Mouse (Mus musculus): ENCODE measurements at regions not wholly inside any gene's neighbourhood (a gene's known extent, or its start where the extent isn't known, plus 50 kb on each side); places are given as distances from the start of the nearest gene placed in this dataset.

GRCm38 (mm10) chr1:107917037-107917436 lies 327.2 kb downstream of the Serpinb8 start:
- Histone ChIP-seq H3K9ac (no peak overlapping the region), H3K9me3 (no peaks in the 10 kb centered on the region), H3K27me3 (replicated peaks) (no peaks in the 10 kb centered on the region), H3K27ac (no peak overlapping the region), H3K4me1 (no peaks in the 10 kb centered on the region), H3K4me2 (no peak overlapping the region), H3K4me3 (replicated peaks) (no peak overlapping the region), H3K36me3 (no peaks in the 10 kb centered on the region)
- WGBS = 48% methylated on average over 5 of the region's 5 CpGs
- no peak for ATAC-seq (ENCODE audit: insufficient read depth, low FRiP score, low read depth)

GRCm38 (mm10) chr1:107941601-107942270 lies 351.9 kb downstream of the Serpinb8 start:
- Histone ChIP-seq H3K36me3 (no peaks in the 10 kb centered on the region), H3K4me1 (no peaks in the 10 kb centered on the region), H3K27ac (no peak overlapping the region), H3K4me3 (replicated peaks) (no peak overlapping the region), H3K9ac (no peak overlapping the region), H3K27me3 (replicated peaks) (no peaks in the 10 kb centered on the region), H3K9me3 (no peaks in the 10 kb centered on the region), H3K4me2 (no peak overlapping the region)
- peak; percentile 56; the same call in 1 of the 2 replicates for ATAC-seq (ENCODE audit: insufficient read depth, low FRiP score, low read depth)
- 51% methylated on average over 5 of the region's 5 CpGs for WGBS

GRCm38 (mm10) chr1:107946204-107946939 lies 356.6 kb downstream of the Serpinb8 start:
- H3K4me1 ChIP-seq = no peaks in the 10 kb centered on the region
- WGBS = 88% methylated on average over 1 of the region's 1 CpGs
- H3K36me3 ChIP-seq = no peaks in the 10 kb centered on the region
- ATAC-seq (ENCODE audit: insufficient read depth, low FRiP score, low read depth) = no peak
- no peak overlapping the region for H3K4me2 ChIP-seq
- H3K9me3 ChIP-seq = no peaks in the 10 kb centered on the region
- H3K4me3 ChIP-seq (replicated peaks) = no peak overlapping the region
- H3K27ac ChIP-seq = no peak overlapping the region
- no peak overlapping the region for H3K9ac ChIP-seq
- H3K27me3 ChIP-seq (replicated peaks) = no peaks in the 10 kb centered on the region

GRCm38 (mm10) chr1:107950396-107950795 lies 360.6 kb downstream of the Serpinb8 start:
- Histone ChIP-seq H3K4me3 (replicated peaks) (no peak overlapping the region), H3K4me2 (no peak overlapping the region), H3K4me1 (no peaks in the 10 kb centered on the region), H3K9me3 (no peaks in the 10 kb centered on the region), H3K36me3 (no peaks in the 10 kb centered on the region), H3K27ac (no peak overlapping the region), H3K9ac (no peak overlapping the region), H3K27me3 (replicated peaks) (no peaks in the 10 kb centered on the region)
- WGBS = 27% methylated on average over 2 of the region's 2 CpGs
- ATAC-seq (ENCODE audit: insufficient read depth, low FRiP score, low read depth) = no peak

- no peaks in the 10 kb centered on the region for H3K27me3 ChIP-seq (replicated peaks)
- no peak overlapping the region for H3K27ac ChIP-seq
- H3K9me3 ChIP-seq = no peaks in the 10 kb centered on the region
- H3K4me1 ChIP-seq = no peaks in the 10 kb centered on the region
- no peak overlapping the region for H3K4me2 ChIP-seq
- H3K36me3 ChIP-seq = no peaks in the 10 kb centered on the region
- H3K9ac ChIP-seq = no peak overlapping the region
- ATAC-seq (ENCODE audit: insufficient read depth, low FRiP score, low read depth) = no peak
- H3K4me3 ChIP-seq (replicated peaks) = no peak overlapping the region
Measured at GRCm38 (mm10) chr1:107961009-107961408, 371.2 kb downstream of the Serpinb8 start.

GRCm38 (mm10) chr1:107975626-107976335 lies 386.0 kb downstream of the Serpinb8 start:
- 60% methylated on average over 8 of the region's 8 CpGs for WGBS

GRCm38 (mm10) chr1:107977686-107978085 lies 387.9 kb downstream of the Serpinb8 start:
- ATAC-seq (ENCODE audit: insufficient read depth, low FRiP score, low read depth) = no peak
- no peaks in the 10 kb centered on the region for H3K4me1 ChIP-seq
- H3K4me2 ChIP-seq = no peak overlapping the region
- no peaks in the 10 kb centered on the region for H3K27me3 ChIP-seq (replicated peaks)
- H3K36me3 ChIP-seq = no peaks in the 10 kb centered on the region
- 47% methylated on average over 2 of the region's 2 CpGs for WGBS
- H3K9ac ChIP-seq = no peak overlapping the region
- no peaks in the 10 kb centered on the region for H3K9me3 ChIP-seq
- H3K27ac ChIP-seq = no peak overlapping the region
- no peak overlapping the region for H3K4me3 ChIP-seq (replicated peaks)

More at GRCm38 (mm10) chr1:107975626-107976335, 386.0 kb downstream of the Serpinb8 start:
- Histone ChIP-seq H3K4me1 (no peaks in the 10 kb centered on the region), H3K9ac (no peak overlapping the region), H3K4me3 (replicated peaks) (no peak overlapping the region), H3K27ac (no peak overlapping the region), H3K36me3 (no peaks in the 10 kb centered on the region), H3K27me3 (replicated peaks) (no peaks in the 10 kb centered on the region), H3K9me3 (no peaks in the 10 kb centered on the region), H3K4me2 (no peak overlapping the region)
- ATAC-seq (ENCODE audit: insufficient read depth, low FRiP score, low read depth) = no peak

- Histone ChIP-seq H3K4me3 (replicated peaks) (no peak overlapping the region), H3K9me3 (no peaks in the 10 kb centered on the region), H3K27me3 (replicated peaks) (no peaks in the 10 kb centered on the region), H3K36me3 (no peaks in the 10 kb centered on the region), H3K27ac (no peak overlapping the region), H3K4me2 (no peak overlapping the region), H3K4me1 (no peaks in the 10 kb centered on the region), H3K9ac (no peak overlapping the region)
- WGBS = 40% methylated on average over 5 of the region's 5 CpGs
- no peak for ATAC-seq (ENCODE audit: insufficient read depth, low FRiP score, low read depth)
Measured at GRCm38 (mm10) chr1:107978411-107978810, 388.6 kb downstream of the Serpinb8 start.

- H3K4me3 ChIP-seq (replicated peaks) = no peak overlapping the region
- no peak overlapping the region for H3K4me2 ChIP-seq
- H3K9ac ChIP-seq = no peak overlapping the region
- no peaks in the 10 kb centered on the region for H3K36me3 ChIP-seq
- H3K9me3 ChIP-seq = no peaks in the 10 kb centered on the region
- no peak overlapping the region for H3K27ac ChIP-seq
- H3K4me1 ChIP-seq = no peaks in the 10 kb centered on the region
- no peaks in the 10 kb centered on the region for H3K27me3 ChIP-seq (replicated peaks)
- 79% methylated on average over 2 of the region's 2 CpGs for WGBS
- no peak for ATAC-seq (ENCODE audit: insufficient read depth, low FRiP score, low read depth)
Measured at GRCm38 (mm10) chr1:107985646-107986045, 395.8 kb downstream of the Serpinb8 start.

GRCm38 (mm10) chr1:107988076-107988475 lies 398.3 kb downstream of the Serpinb8 start:
- Histone ChIP-seq H3K9ac (no peak overlapping the region), H3K4me1 (no peaks in the 10 kb centered on the region), H3K9me3 (no peaks in the 10 kb centered on the region), H3K27ac (no peak overlapping the region), H3K4me3 (replicated peaks) (no peak overlapping the region), H3K36me3 (no peaks in the 10 kb centered on the region), H3K4me2 (no peak overlapping the region), H3K27me3 (replicated peaks) (no peaks in the 10 kb centered on the region)
- no peak for ATAC-seq (ENCODE audit: insufficient read depth, low FRiP score, low read depth)
- 47% methylated on average over 4 of the region's 4 CpGs for WGBS

GRCm38 (mm10) chr1:107993013-107993412 lies 403.2 kb downstream of the Serpinb8 start:
- H3K9ac ChIP-seq = no peak overlapping the region
- H3K27ac ChIP-seq = no peak overlapping the region
- H3K4me3 ChIP-seq (replicated peaks) = no peak overlapping the region
- no peak for ATAC-seq (ENCODE audit: insufficient read depth, low FRiP score, low read depth)
- H3K36me3 ChIP-seq = no peaks in the 10 kb centered on the region
- no peaks in the 10 kb centered on the region for H3K27me3 ChIP-seq (replicated peaks)
- 84% methylated on average over 4 of the region's 4 CpGs for WGBS
- H3K4me1 ChIP-seq = no peaks in the 10 kb centered on the region
- H3K4me2 ChIP-seq = no peak overlapping the region
- H3K9me3 ChIP-seq = no peaks in the 10 kb centered on the region

- Histone ChIP-seq H3K4me1 (no peaks in the 10 kb centered on the region), H3K36me3 (no peaks in the 10 kb centered on the region), H3K27me3 (replicated peaks) (no peaks in the 10 kb centered on the region), H3K4me2 (no peak overlapping the region), H3K9me3 (no peaks in the 10 kb centered on the region), H3K27ac (no peak overlapping the region), H3K4me3 (replicated peaks) (no peak overlapping the region), H3K9ac (no peak overlapping the region)
- 73% methylated on average over 5 of the region's 5 CpGs for WGBS
- no peak for ATAC-seq (ENCODE audit: insufficient read depth, low FRiP score, low read depth)
Measured at GRCm38 (mm10) chr1:108023721-108024353, 434.0 kb downstream of the Serpinb8 start.

Data from stomach, embryonic 15.5 days (tissue).